Mouse (Mus musculus): ENCODE results near the gene Kank2. TPM values are rescaled to one million over a fixed set of nuclear protein-coding genes. Genes with fewer than 3 reads are reported as not detected.
A peak's percentile ranks its signal among the peaks of the same experiment; 100 is the strongest.

Gene Kank2
- polyA plus RNA-seq (2015; fragmentation: Nextera tagmentation; extraction: Ambion mirVana), result 27.7 and 30.0 TPM in 2 replicates

GRCm38 (mm10) chr9:21798345-21799009, at the start of gene Kank2:
Kank2 (minus strand) TSS chr9:21798744.
- Histone ChIP-seq H3K9me3 (no peaks in the 10 kb centered on the region), H3K4me3 (peak within 1 kb of the TSS; percentile 82), H3K36me3 (peaks cover 52% of the 10 kb centered on the region), H3K27ac (peak within 1 kb of the TSS; percentile 97), H3K4me2 (peak within 1 kb of the TSS; percentile 71), H3K27me3 (no peaks in the 10 kb centered on the region), H3K9ac (peak within 1 kb of the TSS; percentile 87), H3K4me1 (peaks cover 51% of the 10 kb centered on the region)
- ATAC-seq (ENCODE audit: borderline replicate concordance, extremely low read depth, low FRiP score, low TSS enrichment), result peak; percentile 82
- WGBS, result under 1% methylated on average over 51 of the region's 52 CpGs

GRCm38 (mm10) chr9:21847926-21848325, 49.4 kb upstream of the Kank2 start:
- peak overlapping the region; percentile 51 for H3K4me2 ChIP-seq
- H3K4me3 ChIP-seq, result no peak overlapping the region
- H3K36me3 ChIP-seq, result peaks cover 27% of the 10 kb centered on the region
- no peak for ATAC-seq (ENCODE audit: borderline replicate concordance, extremely low read depth, low FRiP score, low TSS enrichment)
- WGBS, result 34% methylated on average over 10 of the region's 10 CpGs
- no peaks in the 10 kb centered on the region for H3K9me3 ChIP-seq
- no peak overlapping the region for H3K9ac ChIP-seq
- H3K27ac ChIP-seq, result peak overlapping the region; percentile 97
- H3K27me3 ChIP-seq, result no peaks in the 10 kb centered on the region
- peaks cover 86% of the 10 kb centered on the region for H3K4me1 ChIP-seq

GRCm38 (mm10) chr9:21847425-21847824, 48.9 kb upstream of the Kank2 start:
- Histone ChIP-seq H3K27ac (peak overlapping the region; percentile 97), H3K4me1 (peaks cover 91% of the 10 kb centered on the region), H3K4me2 (peak overlapping the region; percentile 51), H3K9ac (peak overlapping the region; percentile 18; the same call in 1 of the 2 replicates), H3K4me3 (peak overlapping the region; percentile 30; the same call in 1 of the 2 replicates), H3K27me3 (no peaks in the 10 kb centered on the region), H3K9me3 (no peaks in the 10 kb centered on the region), H3K36me3 (peaks cover 27% of the 10 kb centered on the region)
- peak; percentile 2; the same call in 1 of the 2 replicates for ATAC-seq (ENCODE audit: borderline replicate concordance, extremely low read depth, low FRiP score, low TSS enrichment)
- 19% methylated on average over 3 of the region's 3 CpGs for WGBS

GRCm38 (mm10) chr9:21846755-21847341, 48.3 kb upstream of the Kank2 start:
- Histone ChIP-seq H3K9ac (peak overlapping the region; percentile 18; the same call in 1 of the 2 replicates), H3K36me3 (peaks cover 27% of the 10 kb centered on the region), H3K27ac (peak overlapping the region; percentile 97), H3K27me3 (no peaks in the 10 kb centered on the region), H3K4me3 (peak overlapping the region; percentile 30), H3K9me3 (no peaks in the 10 kb centered on the region), H3K4me1 (peaks cover 93% of the 10 kb centered on the region), H3K4me2 (peak overlapping the region; percentile 51)
- 10% methylated on average over 11 of the region's 11 CpGs for WGBS
- ATAC-seq (ENCODE audit: borderline replicate concordance, extremely low read depth, low FRiP score, low TSS enrichment), result peak; percentile 84

- H3K27ac ChIP-seq, result peak overlapping the region; percentile 97; the same call in 1 of the 2 replicates
- peaks cover 33% of the 10 kb centered on the region for H3K36me3 ChIP-seq
- no peaks in the 10 kb centered on the region for H3K9me3 ChIP-seq
- H3K9ac ChIP-seq, result no peak overlapping the region
- H3K4me3 ChIP-seq, result no peak overlapping the region
- 36% methylated on average over 14 of the region's 14 CpGs for WGBS
- H3K4me2 ChIP-seq, result no peak overlapping the region
- H3K4me1 ChIP-seq, result peaks cover 86% of the 10 kb centered on the region
- no peaks in the 10 kb centered on the region for H3K27me3 ChIP-seq
- no peak for ATAC-seq (ENCODE audit: borderline replicate concordance, extremely low read depth, low FRiP score, low TSS enrichment)
Observed at GRCm38 (mm10) chr9:21845381-21846080, 47.0 kb upstream of the Kank2 start.

GRCm38 (mm10) chr9:21843086-21843485, 44.5 kb upstream of the Kank2 start:
- H3K27ac ChIP-seq, result peak overlapping the region; percentile 89
- H3K9me3 ChIP-seq, result no peaks in the 10 kb centered on the region
- H3K4me3 ChIP-seq, result no peak overlapping the region
- H3K9ac ChIP-seq, result no peak overlapping the region
- peak; percentile 16; the same call in 1 of the 2 replicates for ATAC-seq (ENCODE audit: borderline replicate concordance, extremely low read depth, low FRiP score, low TSS enrichment)
- H3K36me3 ChIP-seq, result peaks cover 53% of the 10 kb centered on the region
- H3K4me1 ChIP-seq, result peaks cover 66% of the 10 kb centered on the region
- no peaks in the 10 kb centered on the region for H3K27me3 ChIP-seq
- peak overlapping the region; percentile 30; the same call in 1 of the 2 replicates for H3K4me2 ChIP-seq
- WGBS, result 48% methylated on average over 6 of the region's 6 CpGs

GRCm38 (mm10) chr9:21842391-21842790, 43.8 kb upstream of the Kank2 start:
- ATAC-seq (ENCODE audit: borderline replicate concordance, extremely low read depth, low FRiP score, low TSS enrichment), result peak; percentile 37
- H3K4me1 ChIP-seq, result peaks cover 59% of the 10 kb centered on the region
- H3K9me3 ChIP-seq, result no peaks in the 10 kb centered on the region
- H3K4me2 ChIP-seq, result peak overlapping the region; percentile 30; the same call in 1 of the 2 replicates
- 24% methylated on average over 5 of the region's 5 CpGs for WGBS
- peak overlapping the region; percentile 89 for H3K27ac ChIP-seq
- H3K36me3 ChIP-seq, result peaks cover 60% of the 10 kb centered on the region
- H3K4me3 ChIP-seq, result no peak overlapping the region
- H3K9ac ChIP-seq, result no peak overlapping the region; the same call in 1 of the 2 replicates
- no peaks in the 10 kb centered on the region for H3K27me3 ChIP-seq

- H3K36me3 ChIP-seq, result peaks cover 71% of the 10 kb centered on the region
- WGBS, result 93% methylated on average over 6 of the region's 6 CpGs
- H3K4me3 ChIP-seq, result no peak overlapping the region
- no peak overlapping the region for H3K9ac ChIP-seq
- H3K4me1 ChIP-seq, result peaks cover 48% of the 10 kb centered on the region
- H3K4me2 ChIP-seq, result no peak overlapping the region
- no peak for ATAC-seq (ENCODE audit: borderline replicate concordance, extremely low read depth, low FRiP score, low TSS enrichment)
- no peaks in the 10 kb centered on the region for H3K9me3 ChIP-seq
- H3K27ac ChIP-seq, result no peak overlapping the region
- H3K27me3 ChIP-seq, result no peaks in the 10 kb centered on the region
Observed at GRCm38 (mm10) chr9:21841340-21841739, 42.8 kb upstream of the Kank2 start.

- 59% methylated on average over 8 of the region's 8 CpGs for WGBS
- H3K4me3 ChIP-seq, result no peak overlapping the region
- ATAC-seq (ENCODE audit: borderline replicate concordance, extremely low read depth, low FRiP score, low TSS enrichment), result no peak
- H3K9me3 ChIP-seq, result no peaks in the 10 kb centered on the region
- peak overlapping the region; percentile 51; the same call in 1 of the 2 replicates for H3K27ac ChIP-seq
- peaks cover 69% of the 10 kb centered on the region for H3K36me3 ChIP-seq
- H3K27me3 ChIP-seq, result no peaks in the 10 kb centered on the region
- H3K4me1 ChIP-seq, result peaks cover 40% of the 10 kb centered on the region
- H3K4me2 ChIP-seq, result no peak overlapping the region
- H3K9ac ChIP-seq, result no peak overlapping the region
Observed at GRCm38 (mm10) chr9:21840115-21840787, 41.7 kb upstream of the Kank2 start.

- Histone ChIP-seq H3K36me3 (peaks cover 65% of the 10 kb centered on the region), H3K27ac (no peak overlapping the region), H3K9me3 (no peaks in the 10 kb centered on the region), H3K4me1 (peaks cover 20% of the 10 kb centered on the region), H3K27me3 (no peaks in the 10 kb centered on the region), H3K4me2 (no peak overlapping the region), H3K4me3 (no peak overlapping the region), H3K9ac (no peak overlapping the region)
- no peak for ATAC-seq (ENCODE audit: borderline replicate concordance, extremely low read depth, low FRiP score, low TSS enrichment)
- 93% methylated on average over 2 of the region's 2 CpGs for WGBS
Observed at GRCm38 (mm10) chr9:21837690-21838089, 39.1 kb upstream of the Kank2 start.

- Histone ChIP-seq H3K27ac (0 out of 2 replicates have a peak within 1 kb of the TSS, but pooled peaks have one; percentile 35), H3K36me3 (peaks cover 67% of the 10 kb centered on the region)
- peak; percentile 27; the same call in 1 of the 2 replicates for ATAC-seq (ENCODE audit: borderline replicate concordance, extremely low read depth, low FRiP score, low TSS enrichment)
Observed at GRCm38 (mm10) chr9:21835258-21835912, 36.8 kb upstream of the Kank2 start, which contains the start of gene Angptl8. Angptl8 (plus strand) TSS chr9:21835510.

More at GRCm38 (mm10) chr9:21835258-21835912, 36.8 kb upstream of the Kank2 start, which contains the start of gene Angptl8:
- WGBS, result 60% methylated on average over 15 of the region's 15 CpGs
- Histone ChIP-seq H3K4me2 (no peak within 1 kb of the TSS), H3K4me3 (no peak within 1 kb of the TSS), H3K4me1 (peaks cover 7% of the 10 kb centered on the region; the same call in 1 of the 2 replicates), H3K27me3 (no peaks in the 10 kb centered on the region), H3K9me3 (no peaks in the 10 kb centered on the region), H3K9ac (no peak within 1 kb of the TSS)

Measured in lung, embryonic 15.5 days (tissue).